Mouse (Mus musculus): ENCODE results near the gene Ska3. TPM values are rescaled to one million over a fixed set of nuclear protein-coding genes. Genes with fewer than 3 reads are reported as not detected.

Ska3 gene
- 12.5 TPM for polyA plus RNA-seq (2012; fragmentation: generic; extraction: Trizol)
- long read RNA-seq, experiment 1, transcript Ska3-201 (9 exons, 2,260 nt), result major isoform, 19 of 26 reads
- long read RNA-seq, experiment 1, partial matches to known transcripts, result 4 of 26 reads
- long read RNA-seq, experiment 1, other reads (novel, unspliced or antisense), result 3 of 26 reads
- long read RNA-seq, experiment 2, transcript Ska3-201 (9 exons, 2,260 nt), result major isoform, 208 of 230 reads
- long read RNA-seq, experiment 2, partial matches to known transcripts, result 1 of 230 reads
- long read RNA-seq, experiment 2, other reads (novel, unspliced or antisense), result 21 of 230 reads

- Histone ChIP-seq H3K79me3 (ENCODE audit: low read depth) (peaks cover 44% of the 10 kb centered on the region), H3ac (ENCODE audit: control insufficient read depth, insufficient read length, low read depth) (peak within 1 kb of the TSS; percentile 91), H3K4me3 (ENCODE audit: insufficient read depth, poor library complexity, severe bottlenecking) (peak within 1 kb of the TSS; percentile 71), H3K27me3 (ENCODE audit: control insufficient read depth, insufficient read depth, insufficient read length) (no peaks in the 10 kb centered on the region), H3K36me3 (ENCODE audit: control insufficient read depth, insufficient read depth) (peaks cover 25% of the 10 kb centered on the region), H3K79me2 (ENCODE audit: control insufficient read depth, insufficient read depth) (peaks cover 56% of the 10 kb centered on the region)
- TF ChIP-seq MAX (IDR thresholded peaks at IDR 0.05) (peak; percentile 83), MYOD1 (IDR thresholded peaks at IDR 0.05; ENCODE audit: control insufficient read depth, insufficient read length, low read depth) (no peak)
Observed at GRCm38 (mm10) chr14:57825788-57826751, at the start of gene Ska3, which contains the start of gene Mrpl57. Gene Ska3, minus strand, starts transcription at chr14:57826185. Gene Mrpl57, plus strand, starts transcription at chr14:57826234.

GRCm38 (mm10) chr14:57866676-57867276 lies 40.8 kb upstream of the Ska3 start:
- no peaks in the 10 kb centered on the region for H3K79me2 ChIP-seq (ENCODE audit: control insufficient read depth, insufficient read depth)
- peaks cover 4% of the 10 kb centered on the region for H3K36me3 ChIP-seq (ENCODE audit: control insufficient read depth, insufficient read depth)
- no peaks in the 10 kb centered on the region for H3K79me3 ChIP-seq (ENCODE audit: low read depth)
- no peak overlapping the region for H3ac ChIP-seq (ENCODE audit: control insufficient read depth, insufficient read length, low read depth)
- no peaks in the 10 kb centered on the region for H3K27me3 ChIP-seq (ENCODE audit: control insufficient read depth, insufficient read depth, insufficient read length)
- no peak overlapping the region for H3K4me3 ChIP-seq (ENCODE audit: insufficient read depth, poor library complexity, severe bottlenecking)
- no peak for TF ChIP-seq MYOD1 (IDR thresholded peaks at IDR 0.05; ENCODE audit: control insufficient read depth, insufficient read length, low read depth)
- no peak for TF ChIP-seq USF1 (IDR thresholded peaks at IDR 0.05; ENCODE audit: low read depth)
- no peak for TF ChIP-seq FOSL1 (IDR thresholded peaks at IDR 0.05; ENCODE audit: insufficient read depth, low read length, poor library complexity, severe bottlenecking)

GRCm38 (mm10) chr14:57865256-57865655 lies 39.3 kb upstream of the Ska3 start:
- no peak overlapping the region for H3ac ChIP-seq (ENCODE audit: control insufficient read depth, insufficient read length, low read depth)
- no peaks in the 10 kb centered on the region for H3K79me2 ChIP-seq (ENCODE audit: control insufficient read depth, insufficient read depth)
- TF ChIP-seq USF1 (IDR thresholded peaks at IDR 0.05; ENCODE audit: low read depth) (no peak), FOSL1 (IDR thresholded peaks at IDR 0.05; ENCODE audit: insufficient read depth, low read length, poor library complexity, severe bottlenecking) (no peak), CEBPB (IDR thresholded peaks at IDR 0.05; ENCODE audit: low read depth) (no peak), MYOG (IDR thresholded peaks at IDR 0.05; ENCODE audit: control insufficient read depth, extremely low read depth, insufficient read length) (no peak), MYOD1 (IDR thresholded peaks at IDR 0.05; ENCODE audit: control insufficient read depth, insufficient read length, low read depth) (no peak), CTCF (IDR thresholded peaks at IDR 0.05; ENCODE audit: control insufficient read depth, insufficient read depth, insufficient read length) (no peak), MAX (IDR thresholded peaks at IDR 0.05) (no peak)
- no peaks in the 10 kb centered on the region for H3K27me3 ChIP-seq (ENCODE audit: control insufficient read depth, insufficient read depth, insufficient read length)
- no peaks in the 10 kb centered on the region for H3K79me3 ChIP-seq (ENCODE audit: low read depth)
- H3K4me3 ChIP-seq (ENCODE audit: insufficient read depth, poor library complexity, severe bottlenecking), result no peak overlapping the region
- H3K36me3 ChIP-seq (ENCODE audit: control insufficient read depth, insufficient read depth), result peaks cover 3% of the 10 kb centered on the region

- Histone ChIP-seq H3K79me3 (ENCODE audit: low read depth) (no peaks in the 10 kb centered on the region), H3K36me3 (ENCODE audit: control insufficient read depth, insufficient read depth) (peaks cover 3% of the 10 kb centered on the region)
- TF ChIP-seq CEBPB (IDR thresholded peaks at IDR 0.05; ENCODE audit: low read depth) (no peak), FOSL1 (IDR thresholded peaks at IDR 0.05; ENCODE audit: insufficient read depth, low read length, poor library complexity, severe bottlenecking) (no peak), USF1 (IDR thresholded peaks at IDR 0.05; ENCODE audit: low read depth) (no peak), CTCF (IDR thresholded peaks at IDR 0.05; ENCODE audit: control insufficient read depth, insufficient read depth, insufficient read length) (no peak), MYOG (IDR thresholded peaks at IDR 0.05; ENCODE audit: control insufficient read depth, extremely low read depth, insufficient read length) (no peak), MAX (IDR thresholded peaks at IDR 0.05) (no peak), MYOD1 (IDR thresholded peaks at IDR 0.05; ENCODE audit: control insufficient read depth, insufficient read length, low read depth) (no peak)
Observed at GRCm38 (mm10) chr14:57863129-57863528, 37.1 kb upstream of the Ska3 start.

GRCm38 (mm10) chr14:57861987-57862412 lies 36.0 kb upstream of the Ska3 start:
- H3K4me3 ChIP-seq (ENCODE audit: insufficient read depth, poor library complexity, severe bottlenecking), result no peak overlapping the region
- TF ChIP-seq USF1 (IDR thresholded peaks at IDR 0.05; ENCODE audit: low read depth), result no peak
- no peak for TF ChIP-seq CEBPB (IDR thresholded peaks at IDR 0.05; ENCODE audit: low read depth)
- no peak for TF ChIP-seq MYOD1 (IDR thresholded peaks at IDR 0.05; ENCODE audit: control insufficient read depth, insufficient read length, low read depth)
- no peak for TF ChIP-seq CTCF (IDR thresholded peaks at IDR 0.05; ENCODE audit: control insufficient read depth, insufficient read depth, insufficient read length)
- no peak for TF ChIP-seq MAX (IDR thresholded peaks at IDR 0.05)
- TF ChIP-seq FOSL1 (IDR thresholded peaks at IDR 0.05; ENCODE audit: insufficient read depth, low read length, poor library complexity, severe bottlenecking), result no peak
- no peak for TF ChIP-seq MYOG (IDR thresholded peaks at IDR 0.05; ENCODE audit: control insufficient read depth, extremely low read depth, insufficient read length)
- H3K36me3 ChIP-seq (ENCODE audit: control insufficient read depth, insufficient read depth), result peaks cover 3% of the 10 kb centered on the region
- H3ac ChIP-seq (ENCODE audit: control insufficient read depth, insufficient read length, low read depth), result no peak overlapping the region
- no peaks in the 10 kb centered on the region for H3K27me3 ChIP-seq (ENCODE audit: control insufficient read depth, insufficient read depth, insufficient read length)
- H3K79me3 ChIP-seq (ENCODE audit: low read depth), result no peaks in the 10 kb centered on the region
- H3K79me2 ChIP-seq (ENCODE audit: control insufficient read depth, insufficient read depth), result no peaks in the 10 kb centered on the region

More at GRCm38 (mm10) chr14:57863129-57863528, 37.1 kb upstream of the Ska3 start:
- no peaks in the 10 kb centered on the region for H3K27me3 ChIP-seq (ENCODE audit: control insufficient read depth, insufficient read depth, insufficient read length)
- H3ac ChIP-seq (ENCODE audit: control insufficient read depth, insufficient read length, low read depth), result no peak overlapping the region
- no peak overlapping the region for H3K4me3 ChIP-seq (ENCODE audit: insufficient read depth, poor library complexity, severe bottlenecking)
- H3K79me2 ChIP-seq (ENCODE audit: control insufficient read depth, insufficient read depth), result no peaks in the 10 kb centered on the region
